Mouse (Mus musculus) midbrain, embryonic 14.5 days (tissue): ENCODE measurements around the gene Sap30. TPM values are rescaled to one million over a fixed set of nuclear protein-coding genes. Genes with fewer than 3 reads are reported as not detected.

Source experiments
- ATAC-seq: fragments of 200-750 bp; cut with Nextera tagmentation; 2 replicates; pipeline ENCODE4 v1.8.0; 2017; ENCODE audit warnings: moderate number of reproducible peaks, moderate library complexity; ENCODE audit not compliant: low FRiP score, low TSS enrichment
- DNase-seq: peaks from one replicate; pipeline ENCODE4 v3.0.0-alpha.2; 2015
- H3K27ac ChIP-seq: fragments of 300-500 bp; sonication (generic); replicated peaks from 2 replicates; pipeline ENCODE4 v1.5.1; 2014; ENCODE audit warnings: mild to moderate bottlenecking, low read depth, low read length, moderate library complexity
- H3K27me3 ChIP-seq: fragments of 300-500 bp; sonication (generic); 2 replicates; pipeline ENCODE4 v1.6.1; 2014; ENCODE audit warnings: low read length, control low read depth, mixed read lengths; ENCODE audit not compliant: control insufficient read depth, insufficient read depth
- H3K36me3 ChIP-seq: fragments of 300-500 bp; sonication (generic); 2 replicates; pipeline ENCODE4 v1.6.1; 2014; ENCODE audit warnings: low read length, control low read depth; ENCODE audit not compliant: control insufficient read depth, insufficient read depth
- H3K4me1 ChIP-seq: fragments of 300-500 bp; sonication (generic); 2 replicates; pipeline ENCODE4 v1.6.1; 2014; ENCODE audit warnings: mild to moderate bottlenecking, antibody characterized with exemption, low read length, control low read depth; ENCODE audit not compliant: control insufficient read depth, insufficient read depth
- H3K4me2 ChIP-seq: fragments of 300-500 bp; sonication (generic); 2 replicates; pipeline ENCODE4 v1.6.1; 2014; ENCODE audit warnings: mild to moderate bottlenecking, low read length, moderate library complexity
- H3K4me3 ChIP-seq: fragments of 300-500 bp; sonication (generic); replicated peaks from 2 replicates; pipeline ENCODE4 v1.5.1; 2014; ENCODE audit warnings: low read depth, low read length
- H3K9ac ChIP-seq: fragments of 300-500 bp; sonication (generic); replicated peaks from 2 replicates; pipeline ENCODE4 v1.6.1; 2014; ENCODE audit warnings: mild to moderate bottlenecking, low read length, moderate library complexity
- H3K9me3 ChIP-seq: fragments of 300-500 bp; sonication (generic); 2 replicates; pipeline ENCODE4 v1.6.1; 2016; ENCODE audit warnings: low read length, control low read depth, mixed read lengths; ENCODE audit not compliant: control insufficient read depth
- WGBS: fragments of 180-500 bp; shearing (Covaris S2); extraction: QIAGEN DNeasy Blood & Tissue Kit; methylation state at CpG from one replicate; pipeline ENCODE4 v1.1.7; 2014; 5-methylcytosine and 5-hydroxymethylcytosine counted together
- polyA plus RNA-seq: library from polyadenylated mRNA; unstranded; fragments of >200 nt; fragmentation: Nextera tagmentation; extraction: Ambion mirVana; gene quantifications from 2 replicates; pipeline ENCODE4 v1.2.1, GENCODE M21; 2014

Sap30 gene
- polyA plus RNA-seq, 1 experiment from 2014 or later: 52.2 TPM

- 93% methylated on average over 4 of the region's 4 CpGs for WGBS
- Histone ChIP-seq H3K36me3 (no peaks in the 10 kb centered on the region), H3K27me3 (no peaks in the 10 kb centered on the region), H3K9ac (no peak overlapping the region), H3K27ac (no peak overlapping the region), H3K4me1 (no peaks in the 10 kb centered on the region), H3K9me3 (no peaks in the 10 kb centered on the region), H3K4me2 (no peak overlapping the region), H3K4me3 (no peak overlapping the region)
- ATAC-seq: no peak
- no peak for DNase-seq
These were observed 46.5 kb downstream of the Sap30 start for GRCm38 (mm10) chr8:57441131-57441530.

GRCm38 (mm10) chr8:57436437-57436796 is 51.2 kb downstream of the Sap30 start:
- H3K4me3 ChIP-seq: no peak overlapping the region
- no peaks in the 10 kb centered on the region for H3K36me3 ChIP-seq
- H3K4me2 ChIP-seq: no peak overlapping the region
- 85% methylated on average over 9 of the region's 9 CpGs for WGBS
- H3K9me3 ChIP-seq: no peaks in the 10 kb centered on the region
- H3K4me1 ChIP-seq: 0 out of 2 replicates have a peak, but pooled peaks cover 3% of the 10 kb centered on the region
- ATAC-seq: no peak
- no peak overlapping the region for H3K9ac ChIP-seq
- DNase-seq: no peak
- no peak overlapping the region for H3K27ac ChIP-seq
- no peaks in the 10 kb centered on the region for H3K27me3 ChIP-seq

- Histone ChIP-seq H3K4me2 (no peak overlapping the region), H3K9me3 (no peaks in the 10 kb centered on the region), H3K27ac (no peak overlapping the region), H3K9ac (no peak overlapping the region), H3K4me3 (no peak overlapping the region), H3K36me3 (no peaks in the 10 kb centered on the region), H3K4me1 (0 out of 2 replicates have a peak, but pooled peaks cover 3% of the 10 kb centered on the region), H3K27me3 (no peaks in the 10 kb centered on the region)
- DNase-seq (peak; percentile 66), ATAC-seq (no peak)
- 72% methylated on average over 18 of the region's 18 CpGs for WGBS
These were observed 51.8 kb downstream of the Sap30 start for GRCm38 (mm10) chr8:57435768-57436436.

- Histone ChIP-seq H3K9me3 (no peaks in the 10 kb centered on the region), H3K9ac (no peak overlapping the region), H3K27ac (no peak overlapping the region), H3K36me3 (no peaks in the 10 kb centered on the region), H3K27me3 (no peaks in the 10 kb centered on the region), H3K4me3 (no peak overlapping the region), H3K4me1 (0 out of 2 replicates have a peak, but pooled peaks cover 3% of the 10 kb centered on the region), H3K4me2 (no peak overlapping the region)
- WGBS: 91% methylated on average over 5 of the region's 5 CpGs
- DNase-seq (no peak), ATAC-seq (no peak)
These were observed 54.9 kb downstream of the Sap30 start for GRCm38 (mm10) chr8:57432802-57433201.

Other genes with a start within 250 kb of the Sap30 start
- gene Hand2, start 166.9 kb downstream of the Sap30 start, polyA plus RNA-seq: not detected in 2 replicates
- gene Scrg1, start 31.9 kb downstream of the Sap30 start, polyA plus RNA-seq: 4.3 and 9.6 TPM in 2 replicates
- 61.6 and 103 TPM in 2 replicates for gene Hmgb2, start 24.0 kb upstream of the Sap30 start, polyA plus RNA-seq
- 9.1 and 10.0 TPM in 2 replicates for gene Galnt7, start 165.2 kb upstream of the Sap30 start, polyA plus RNA-seq